Mouse (Mus musculus) CD4-positive naive resting alpha-beta T cell, adult 76 days (primary cell): ENCODE data around the gene Gm21411. TPM values are rescaled to one million over a fixed set of nuclear protein-coding genes. Genes with fewer than 3 reads are reported as not detected.

Source experiments
- total RNA-seq: library from RNA; stranded (reverse); gene quantifications from one replicate; pipeline ENCODE4 v1.2.4, GENCODE M21; 2023

The Gm21411 gene
- not detected for total RNA-seq

GRCm38 (mm10) chr4:146909386-146910137 lies at the start of gene Gm21411:
Gm21411 (minus strand) TSS chr4:146909590.

Other genes starting within 250 kb of the Gm21411 start
- gene Zfp989, start 62.4 kb upstream of the Gm21411 start, total RNA-seq: not detected
- gene Rex2, start 112.3 kb upstream of the Gm21411 start, total RNA-seq: 0.53 TPM
- 4.4 TPM for gene Zfp991, start 222.4 kb upstream of the Gm21411 start, total RNA-seq